Mouse (Mus musculus) granulocyte monocyte progenitor cell, adult 5-6 weeks (primary cell): ENCODE results near the gene Cntln. TPM values are rescaled to one million over a fixed set of nuclear protein-coding genes. Genes with fewer than 3 reads are reported as not detected.
A peak's percentile ranks its signal among the peaks of the same experiment; 100 is the strongest.

Source experiments
- ATAC-seq: replicated peaks from 2 replicates; pipeline ENCODE4 v1.8.0; 2016; ENCODE audit warnings: mild to moderate bottlenecking, moderate TSS enrichment, inconsistent platforms; ENCODE audit not compliant: poor library complexity, severe bottlenecking
- total RNA-seq, 2 experiments: library from RNA; stranded (forward) in 1 of 2; stranded (reverse) in 1 of 2; fragments of 200-712, 200-1000 nt in 1 of 2; fragments of >200 nt in 1 of 2; fragmentation: Nextera tagmentation in 1 of 2; gene quantifications; 2 replicates each; pipeline ENCODE4 v1.2.3; 2014 to 2017

Gene Cntln
- total RNA-seq, 2 experiments from 2014 or later: 18.3 to 35.3 TPM

DNA sequence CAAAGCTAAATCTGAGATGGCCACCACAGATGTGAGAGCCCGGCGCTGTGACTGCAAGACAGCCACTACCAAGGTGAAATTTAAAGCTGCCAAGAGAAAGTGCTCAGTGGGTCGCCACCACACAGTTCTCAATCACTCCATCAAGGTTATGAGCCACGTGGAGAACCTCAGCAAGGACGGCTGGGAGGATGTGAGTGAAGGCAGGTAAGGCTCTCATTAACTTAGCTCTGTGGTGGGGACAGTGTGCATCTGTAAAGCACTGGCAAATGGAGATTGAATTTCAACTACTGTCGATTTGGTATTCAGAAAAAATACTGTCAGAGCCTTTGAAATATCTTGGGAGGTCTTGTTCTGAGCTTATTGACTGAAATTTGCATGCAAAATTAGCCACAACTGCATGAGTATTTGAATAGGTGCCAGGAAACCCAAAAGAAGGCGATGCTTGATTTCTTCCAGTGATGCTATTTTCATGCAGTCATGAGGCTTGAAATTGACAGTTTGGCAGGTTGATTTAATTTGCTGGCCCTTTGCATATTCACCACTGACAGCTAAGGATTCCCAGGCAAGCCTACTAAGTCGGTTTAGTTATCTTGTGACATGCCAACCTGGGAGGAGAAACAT, 165.9 kb downstream of the Cntln start:
- no peak for ATAC-seq

DNA sequence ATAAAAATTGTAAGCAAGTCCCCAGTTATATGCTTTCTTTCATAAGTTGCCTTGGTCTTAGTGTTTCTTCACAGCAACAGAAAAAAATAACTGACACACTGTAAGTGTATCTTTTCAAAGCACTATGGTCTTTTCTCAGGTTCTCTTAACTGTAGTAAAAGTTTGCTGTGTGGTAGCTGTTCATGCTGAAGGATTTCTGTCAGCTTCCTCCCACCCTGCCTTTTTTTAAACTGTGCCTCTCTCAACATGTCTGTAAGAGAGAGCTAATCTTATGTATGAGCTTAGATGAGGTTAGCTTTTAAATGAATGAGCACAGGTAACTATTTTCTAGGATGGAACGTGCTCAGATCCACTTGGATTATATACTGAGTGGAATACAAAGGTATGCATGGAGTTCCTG, 170.5 kb downstream of the Cntln start:
- no peak for ATAC-seq

DNA sequence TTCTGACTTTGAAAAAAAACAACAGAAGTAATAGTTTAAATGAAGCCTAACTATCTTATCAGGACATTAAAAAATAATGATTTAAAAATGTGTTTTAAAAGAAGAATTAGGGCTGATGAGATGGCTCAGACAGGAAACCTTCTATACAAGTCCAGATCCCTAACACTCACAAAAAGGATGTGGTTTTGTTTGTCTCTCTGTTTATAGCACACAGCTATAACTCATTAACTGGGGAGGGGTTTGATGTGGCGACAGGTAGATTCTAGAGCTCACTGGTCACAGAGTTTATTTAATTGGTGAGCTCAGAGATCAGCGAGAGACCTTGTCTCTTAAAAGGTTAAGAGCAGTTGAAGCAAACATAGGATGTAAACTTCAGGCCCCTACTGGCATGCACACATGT, 175.5 kb downstream of the Cntln start:
- ATAC-seq: no peak

DNA sequence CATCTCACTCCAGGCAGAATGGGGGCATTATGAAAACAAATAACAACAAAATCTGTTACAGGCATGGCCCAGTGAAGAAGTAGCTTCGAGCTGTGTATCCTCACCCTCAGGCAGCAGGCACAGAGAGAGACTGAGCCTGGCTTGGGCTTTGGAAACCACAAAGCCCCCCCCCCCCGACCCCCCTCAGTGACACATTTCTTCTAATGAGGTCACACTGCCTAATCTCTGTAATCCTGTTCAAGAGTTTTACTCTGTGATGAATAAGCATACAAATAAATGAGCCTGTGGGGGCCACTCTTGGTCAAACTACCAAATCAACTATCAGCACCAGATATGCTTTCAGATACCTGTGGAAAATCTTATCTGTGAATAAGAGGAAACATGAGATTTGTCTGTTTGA, 177.6 kb downstream of the Cntln start:
- no peak for ATAC-seq

DNA sequence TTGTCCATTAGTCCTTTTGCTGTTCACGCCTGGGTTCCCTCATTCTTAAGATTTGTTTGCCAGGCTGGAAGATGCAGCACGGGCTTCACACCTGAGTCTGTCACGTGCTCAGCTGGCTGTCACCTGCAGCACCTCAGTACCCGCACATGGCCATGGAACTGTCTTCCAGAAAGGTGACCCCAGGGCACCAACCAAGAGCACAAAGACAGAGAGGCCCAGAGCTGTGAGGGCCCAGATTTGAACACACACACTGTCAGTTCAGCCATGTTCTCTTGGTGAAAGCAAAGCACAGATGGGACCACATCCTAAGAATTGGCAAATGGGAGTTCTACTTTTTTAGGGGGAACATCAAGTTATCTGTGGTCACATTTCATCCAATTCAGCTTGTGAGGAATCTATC, 211.9 kb downstream of the Cntln start:
- no peak for ATAC-seq

DNA sequence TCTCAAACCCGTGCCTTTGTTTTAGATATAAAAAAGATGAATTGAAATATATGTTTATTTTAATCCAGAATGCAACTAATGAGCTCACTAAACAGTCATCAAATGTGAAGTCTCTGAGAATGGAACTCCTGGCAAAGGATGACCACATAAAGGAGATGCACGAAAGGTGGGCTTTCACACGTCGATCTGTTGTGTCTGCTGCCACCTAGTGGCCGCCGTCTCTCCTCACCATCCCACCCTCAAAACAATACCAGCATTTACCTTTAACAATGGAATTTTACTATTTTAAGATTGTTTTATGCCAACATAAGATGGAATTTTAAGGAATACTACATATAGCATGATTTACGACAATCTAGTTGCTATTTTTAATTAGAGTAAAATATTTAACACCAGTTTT, 212.6 kb downstream of the Cntln start:
- ATAC-seq: peak; percentile 85

DNA sequence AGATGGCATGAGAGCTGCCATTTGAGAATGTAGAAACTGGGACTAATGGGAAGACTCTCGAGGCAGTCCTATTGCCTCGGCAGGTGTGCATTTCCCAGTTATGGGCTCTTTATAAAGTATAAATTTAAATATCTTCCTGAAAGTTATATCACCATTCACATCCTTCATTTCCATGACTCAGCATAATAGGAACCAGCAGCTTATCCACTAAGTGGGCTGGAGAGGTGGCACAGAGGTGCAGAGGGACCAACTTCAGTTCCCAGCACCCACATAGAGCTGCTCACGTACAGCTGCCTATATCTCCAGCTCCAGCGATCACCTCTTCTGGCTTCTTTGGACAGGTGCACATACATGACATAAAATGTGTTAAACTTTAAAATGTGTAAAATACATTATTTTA, 218.1 kb downstream of the Cntln start:
- no peak for ATAC-seq

DNA sequence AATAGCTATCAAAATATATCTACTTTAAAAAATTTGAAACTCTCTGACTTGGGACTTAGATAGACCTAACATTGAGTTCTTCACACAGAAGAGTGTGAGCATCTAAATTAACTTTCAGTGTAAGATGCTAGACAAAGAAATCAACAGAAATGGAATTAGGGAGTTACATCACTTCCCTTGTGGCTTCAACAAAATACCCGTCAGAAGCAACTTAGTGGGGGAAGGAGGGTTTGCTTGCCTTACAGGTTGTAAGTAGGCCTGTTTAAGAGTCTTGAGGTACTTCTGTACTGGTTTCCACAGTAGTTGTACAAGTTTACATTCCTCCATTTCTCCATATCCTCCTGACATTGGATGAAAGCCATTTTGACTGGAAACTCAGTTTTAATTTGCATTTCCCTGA, 222.3 kb downstream of the Cntln start:
- peak; percentile 37 for ATAC-seq

DNA sequence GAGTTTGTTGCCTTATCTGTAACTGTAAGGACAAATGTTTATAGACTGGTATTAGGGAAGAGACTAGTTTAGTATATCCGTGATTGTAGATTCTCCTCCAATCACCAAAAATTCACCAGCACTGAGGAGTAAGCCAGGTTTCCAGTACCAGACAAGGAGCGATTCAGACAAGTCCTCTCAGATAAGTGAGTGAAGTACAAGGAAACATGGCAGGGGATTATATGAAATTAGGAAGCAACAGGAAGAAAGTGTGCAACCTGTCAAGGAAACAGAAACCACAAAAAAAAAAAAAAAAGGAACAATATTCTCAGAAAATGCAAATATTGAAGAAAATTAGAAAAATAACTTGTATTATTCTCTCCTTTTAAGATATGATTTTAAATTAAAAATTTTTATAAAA, 222.9 kb downstream of the Cntln start:
- peak; percentile 40; the same call in 1 of the 2 replicates for ATAC-seq

DNA sequence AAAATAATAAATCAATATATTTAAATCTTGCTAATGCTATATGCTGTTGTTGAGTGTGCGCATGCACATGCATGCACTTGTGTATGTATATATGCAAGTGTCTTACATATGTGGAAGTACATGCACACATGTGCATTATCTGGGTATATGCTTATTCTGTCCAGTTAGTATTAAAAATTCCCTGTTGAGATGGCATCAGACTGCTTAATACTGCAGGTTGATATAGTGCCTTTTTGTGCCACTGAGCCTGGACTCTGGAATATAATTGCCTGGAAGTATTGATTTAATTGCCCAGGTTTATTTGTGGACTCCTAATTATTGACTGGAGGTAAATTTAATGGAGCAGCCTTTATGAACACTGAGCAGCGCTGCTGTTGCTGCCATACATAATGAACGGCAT, 236.2 kb downstream of the Cntln start:
- ATAC-seq: no peak

DNA sequence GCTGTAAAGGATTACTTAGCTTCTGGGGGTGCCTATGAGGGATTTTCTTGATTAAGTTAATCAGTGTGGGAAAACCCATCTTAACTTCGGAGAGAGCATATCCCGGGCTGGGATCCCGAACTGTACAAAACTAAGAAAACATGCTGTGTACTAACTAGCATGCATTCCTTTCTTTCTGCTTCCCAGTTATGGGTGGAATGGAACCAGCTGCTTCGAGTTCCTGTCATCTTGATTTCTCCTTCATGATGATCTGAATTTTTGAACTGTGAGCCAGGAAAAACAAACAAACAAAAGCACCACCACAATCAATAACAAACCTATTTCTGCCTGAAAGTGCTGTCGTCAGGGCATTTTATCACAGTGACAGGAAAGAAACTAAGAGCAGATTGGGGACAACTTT, 265.6 kb downstream of the Cntln start:
- ATAC-seq: no peak

DNA sequence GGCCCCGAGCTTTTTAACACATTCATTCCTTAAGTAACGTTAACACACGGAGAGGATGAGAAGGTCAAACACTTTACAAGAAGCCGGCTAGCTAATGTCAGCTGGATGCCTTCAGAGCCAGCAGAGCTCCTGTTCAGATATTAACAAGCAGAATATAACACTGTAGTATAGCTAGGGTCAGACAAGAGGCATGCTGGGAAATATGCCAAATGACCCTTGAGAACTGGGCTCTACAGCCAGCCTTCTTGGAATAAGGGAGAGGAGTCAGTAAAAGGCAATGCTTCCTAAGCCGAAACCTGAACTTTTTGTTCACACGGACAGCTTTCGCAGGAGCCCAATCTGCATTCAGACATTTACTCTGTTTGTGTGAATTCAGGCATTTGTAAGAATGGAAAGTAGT, 267.8 kb downstream of the Cntln start:
- ATAC-seq: no peak

DNA sequence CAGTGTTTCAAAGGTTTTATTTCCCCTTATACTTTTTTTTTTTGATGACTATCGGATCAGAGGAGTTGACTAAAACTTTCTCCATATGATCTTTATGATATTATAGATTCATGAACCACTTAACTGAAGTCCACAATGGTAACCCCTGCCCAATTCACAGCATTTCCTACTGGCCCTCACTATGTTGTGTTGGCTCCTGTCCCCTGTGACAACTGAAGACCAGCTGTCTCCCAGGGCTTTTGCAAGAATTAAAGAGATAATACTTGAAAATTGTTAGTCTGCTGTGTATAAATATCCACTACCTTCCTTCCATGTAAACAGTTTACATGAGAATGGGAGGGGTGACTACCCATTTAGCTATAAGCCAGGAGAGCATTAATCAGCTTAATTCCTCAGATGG, 270.3 kb downstream of the Cntln start:
- ATAC-seq: no peak

DNA sequence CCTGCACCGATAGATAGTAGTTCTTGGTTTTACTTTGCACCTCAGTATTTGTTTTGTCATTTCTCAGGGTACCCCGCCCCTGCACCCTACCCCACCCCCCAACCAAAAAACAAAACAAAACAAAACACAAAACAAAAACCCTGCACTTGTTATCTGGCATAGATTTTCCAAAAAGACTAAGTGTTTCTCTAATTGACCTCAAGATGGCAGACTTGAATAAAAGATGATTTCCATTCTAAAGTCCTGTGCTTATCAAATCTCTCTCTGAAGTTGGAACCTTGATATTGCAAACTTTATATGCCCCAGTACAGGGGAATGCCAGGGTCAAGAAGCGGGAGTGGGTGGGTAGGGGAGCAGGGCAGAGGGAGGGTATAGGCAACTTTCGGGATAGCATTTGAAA, 277.0 kb downstream of the Cntln start:
- ATAC-seq: no peak

DNA sequence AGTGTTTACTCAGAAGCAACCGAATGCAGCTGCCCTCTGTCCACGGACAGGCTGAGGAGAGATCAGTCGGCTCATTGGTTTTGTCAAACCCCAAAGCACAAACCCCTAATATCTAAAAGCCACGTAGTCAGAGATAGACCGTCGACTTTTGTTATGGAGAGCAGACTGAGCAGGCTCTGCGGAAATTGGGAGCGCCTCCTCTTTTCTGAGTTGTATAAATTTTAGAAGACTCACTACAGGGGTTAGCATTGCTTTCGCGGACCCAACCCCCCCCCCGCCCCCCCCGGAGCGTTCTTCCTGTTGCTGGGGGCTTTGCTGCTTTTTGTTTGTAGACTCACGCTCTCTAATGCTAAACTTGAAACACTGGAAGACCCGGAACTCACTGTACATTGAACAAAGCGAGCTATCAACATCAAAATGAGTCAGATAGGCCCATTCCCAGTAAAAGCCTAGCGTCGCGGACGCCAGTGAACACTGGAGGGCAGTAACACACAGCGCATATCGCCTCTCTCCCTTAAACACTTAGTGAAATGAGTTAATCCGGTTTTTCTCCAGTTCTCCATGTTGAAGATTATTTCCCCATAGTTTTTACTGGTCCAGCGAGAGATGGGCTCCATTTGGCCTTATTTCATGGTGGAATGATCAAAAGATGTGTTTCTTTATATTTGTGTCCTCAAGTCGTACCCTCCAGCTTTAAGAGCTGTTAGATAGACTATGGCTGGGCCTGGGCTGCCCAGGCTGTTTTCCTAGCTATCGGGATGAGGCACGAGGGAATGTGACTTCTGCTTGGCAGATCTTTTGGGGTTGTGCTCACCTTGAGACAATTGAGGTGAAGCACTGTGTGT, 278.6 kb downstream of the Cntln start:
- no peak for ATAC-seq

DNA sequence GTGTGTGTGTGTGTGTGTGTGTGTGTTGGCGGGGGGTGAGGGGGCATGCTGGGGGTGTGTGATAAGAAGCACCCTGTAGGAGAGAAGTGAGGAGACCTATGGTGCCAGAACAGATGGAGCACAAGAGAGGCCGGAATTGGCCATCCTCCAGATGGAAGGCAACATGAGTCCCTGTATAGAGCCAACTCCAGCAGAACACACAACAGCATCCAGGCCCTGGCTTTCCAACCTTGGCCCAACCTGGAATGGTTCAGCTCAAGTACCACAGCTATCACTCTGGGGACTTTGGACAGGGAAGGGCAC, 279.2 kb downstream of the Cntln start:
- no peak for ATAC-seq

DNA sequence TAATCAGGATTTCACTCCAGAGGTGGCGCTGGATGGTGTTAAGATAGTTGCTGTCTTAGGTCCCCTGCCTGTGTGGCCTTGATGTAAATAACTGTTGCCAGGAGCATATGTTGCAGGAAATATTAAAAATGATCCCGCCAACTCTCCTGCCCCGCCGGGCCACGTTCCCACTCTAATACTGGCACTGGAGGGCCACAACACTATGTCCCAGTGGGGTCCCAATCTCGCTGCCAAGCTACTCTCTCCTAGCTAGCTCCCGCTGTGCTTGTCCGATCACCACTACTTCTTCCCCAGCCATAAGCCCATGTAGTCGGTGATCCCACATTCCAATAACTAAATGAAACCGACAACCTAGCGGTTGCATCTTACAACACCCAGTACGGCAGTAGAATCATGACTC, 283.9 kb downstream of the Cntln start:
- ATAC-seq: no peak

DNA sequence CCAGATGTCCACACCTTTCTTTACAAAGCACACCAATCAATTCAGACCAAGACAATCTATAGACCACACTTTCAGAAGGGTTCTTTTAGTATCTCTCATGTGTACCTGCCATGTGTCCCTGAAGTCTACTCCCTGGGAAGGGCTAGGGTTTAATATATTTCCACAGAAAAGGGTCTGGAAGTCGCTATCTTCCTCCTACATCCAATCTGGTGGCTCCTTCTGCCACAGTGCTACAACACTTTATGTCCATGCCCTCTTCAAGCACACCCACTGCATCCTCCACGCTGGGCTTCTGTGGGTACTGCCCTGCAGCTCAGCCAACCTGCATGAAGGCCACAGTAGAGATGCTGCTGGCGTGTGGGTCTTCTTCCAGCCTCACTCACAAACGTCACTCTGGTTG, 291.4 kb downstream of the Cntln start:
- no peak for ATAC-seq

DNA sequence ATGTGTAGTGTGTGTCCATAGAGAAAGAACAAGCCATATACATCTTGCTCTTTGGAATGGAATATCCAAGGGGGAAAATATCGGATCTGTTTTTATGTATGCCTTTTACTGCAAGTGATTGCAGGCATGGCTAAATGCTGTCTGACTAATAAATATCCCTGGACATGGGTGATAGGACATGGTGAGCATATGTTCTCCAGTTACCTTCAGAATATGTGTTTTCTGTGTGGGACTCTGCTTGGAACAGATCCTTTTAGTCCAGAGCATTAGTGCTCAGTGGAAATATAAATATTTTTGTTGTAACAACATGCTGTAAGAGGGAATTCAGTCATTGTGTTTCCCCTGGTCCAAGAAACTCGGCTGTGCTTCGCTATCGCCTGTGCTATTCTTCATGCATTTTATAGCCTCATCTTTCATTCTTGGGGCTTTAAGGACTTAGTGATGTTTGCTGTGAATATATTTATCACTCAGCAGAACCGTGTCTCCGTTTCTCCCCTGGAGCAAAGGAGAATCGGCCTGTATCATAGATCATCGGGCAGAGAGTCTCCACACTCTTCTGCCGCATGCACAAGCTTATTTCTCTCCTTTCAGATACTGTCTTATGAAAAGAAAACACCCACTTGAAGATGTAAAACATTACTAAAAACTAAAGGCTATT, 294.4 kb downstream of the Cntln start:
- no peak for ATAC-seq
